Mouse (Mus musculus) B cell, adult (primary cell): Measurements from ENCODE around the gene Olfr111. TPM values are rescaled to one million over a fixed set of nuclear protein-coding genes. Genes with fewer than 3 reads are reported as not detected.

ENCODE experiments used
- total RNA-seq: library from RNA; stranded (reverse); gene quantifications from 4 replicates; pipeline ENCODE4 v1.2.4, GENCODE M21; 2023; ENCODE audit not compliant: inconsistent age

Gene Olfr111
- total RNA-seq, result not detected in 4 replicates

GRCm38 (mm10) chr17:37507730-37508129 lies at the start of gene Olfr111:
Gene Olfr111, plus strand, starts transcription at chr17:37508030.

GRCm38 (mm10) chr17:37458616-37459015 lies 49.2 kb upstream of the Olfr111 start, which contains the start of gene Olfr109:
Gene Olfr109, plus strand, starts transcription at chr17:37458916.

GRCm38 (mm10) chr17:37483452-37483851 lies 24.4 kb upstream of the Olfr111 start, which contains the start of gene H2-M2:
Gene H2-M2, minus strand, starts transcription at chr17:37483552.

GRCm38 (mm10) chr17:37491930-37492518 lies 15.8 kb upstream of the Olfr111 start, which contains the start of gene Olfr110:
Gene Olfr110, plus strand, starts transcription at chr17:37492468.

GRCm38 (mm10) chr17:37569351-37569750 lies 61.5 kb downstream of the Olfr111 start, which contains the start of gene Olfr112:
Gene Olfr112, minus strand, starts transcription at chr17:37569451.

GRCm38 (mm10) chr17:37577563-37577962 lies 69.7 kb downstream of the Olfr111 start, which contains the start of gene Olfr113:
Gene Olfr113, minus strand, starts transcription at chr17:37577663.

Other genes with a start within 250 kb of the Olfr111 start
- not detected in 4 replicates for gene Olfr98, start 244.3 kb upstream of the Olfr111 start, total RNA-seq
- 46.7 to 58.3 TPM (median 54.7 TPM) in 4 replicates for gene H2-M3, start 237.8 kb upstream of the Olfr111 start, total RNA-seq
- gene Olfr99, start 224.6 kb upstream of the Olfr111 start, total RNA-seq, result not detected in 4 replicates
- gene Olfr101, start 203.7 kb upstream of the Olfr111 start, total RNA-seq, result not detected in 4 replicates
- 0.36 TPM in 1 of 4 replicates, not detected in the others for gene Olfr102, start 191.0 kb upstream of the Olfr111 start, total RNA-seq
- gene Olfr103, start 168.3 kb upstream of the Olfr111 start, total RNA-seq, result not detected in 4 replicates
- not detected in 4 replicates for gene Olfr104-ps, start 148.4 kb upstream of the Olfr111 start, total RNA-seq
- not detected in 4 replicates for gene Olfr105-ps, start 129.0 kb upstream of the Olfr111 start, total RNA-seq
- gene Olfr106-ps, start 117.6 kb upstream of the Olfr111 start, total RNA-seq, result not detected in 4 replicates
- not detected in 4 replicates for gene Olfr107, start 108.8 kb upstream of the Olfr111 start, total RNA-seq
- gene Olfr108, start 62.5 kb upstream of the Olfr111 start, total RNA-seq, result not detected in 4 replicates
- not detected in 4 replicates for gene Olfr109, start 49.1 kb upstream of the Olfr111 start, total RNA-seq
- gene H2-M2, start 24.5 kb upstream of the Olfr111 start, total RNA-seq, result not detected in 4 replicates
- not detected in 4 replicates for gene Olfr110, start 15.6 kb upstream of the Olfr111 start, total RNA-seq
- not detected in 4 replicates for gene Olfr112, start 61.4 kb downstream of the Olfr111 start, total RNA-seq
- not detected in 4 replicates for gene Olfr113, start 69.6 kb downstream of the Olfr111 start, total RNA-seq
- not detected in 4 replicates for gene Olfr114, start 84.7 kb downstream of the Olfr111 start, total RNA-seq
- not detected in 4 replicates for gene Olfr115, start 119.1 kb downstream of the Olfr111 start, total RNA-seq
- not detected in 4 replicates for gene Olfr116, start 119.2 kb downstream of the Olfr111 start, total RNA-seq
- not detected in 4 replicates for gene Olfr117, start 155.8 kb downstream of the Olfr111 start, total RNA-seq
- not detected in 4 replicates for gene Olfr118, start 159.0 kb downstream of the Olfr111 start, total RNA-seq
- not detected in 4 replicates for gene Olfr119, start 188.5 kb downstream of the Olfr111 start, total RNA-seq
- gene Olfr120, start 213.8 kb downstream of the Olfr111 start, total RNA-seq, result not detected in 4 replicates
- not detected in 4 replicates for gene Olfr121, start 240.8 kb downstream of the Olfr111 start, total RNA-seq